Mouse (Mus musculus) frontal cortex, adult (tissue): ENCODE measurements around the gene D1Ertd622e.

Experiments
- ATAC-seq: cut with Nextera tagmentation; 2 replicates; pipeline ENCODE4 v1.9.2; 2017; ENCODE audit warnings: mild to moderate bottlenecking, moderate library complexity, mixed read lengths; ENCODE audit not compliant: low TSS enrichment

D1Ertd622e gene

GRCm38 (mm10) chr1:97661406-97662241 lies at the start of gene D1Ertd622e:
Gene D1Ertd622e, minus strand, starts transcription at chr1:97662074.
- ATAC-seq: peak; percentile 61

DNA sequence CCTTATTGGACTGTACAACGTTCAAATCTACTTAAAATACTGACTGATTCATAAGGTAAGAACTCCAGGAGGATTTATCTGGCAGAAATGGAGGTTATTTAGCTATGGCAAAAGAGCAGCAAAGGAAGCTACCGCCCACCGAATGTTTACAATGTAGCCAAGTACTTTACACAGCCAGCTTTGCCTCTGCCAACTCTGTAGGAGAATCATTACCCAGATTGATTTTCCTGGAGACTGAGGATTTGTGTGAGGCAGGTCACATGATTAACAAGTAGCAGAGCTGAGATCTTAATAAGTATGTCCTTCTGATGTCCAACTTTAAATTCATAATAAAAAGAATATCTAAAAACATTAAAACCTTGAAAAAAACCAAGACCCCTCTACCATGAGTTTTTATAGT lies 48.6 kb upstream of the D1Ertd622e start:
- no peak for ATAC-seq

GRCm38 (mm10) chr1:97705389-97705788 lies 43.5 kb upstream of the D1Ertd622e start:
- no peak for ATAC-seq

- ATAC-seq: no peak
Measured at GRCm38 (mm10) chr1:97704646-97705045, 42.8 kb upstream of the D1Ertd622e start.

- no peak for ATAC-seq
Measured at GRCm38 (mm10) chr1:97698956-97699570, 37.2 kb upstream of the D1Ertd622e start.

DNA sequence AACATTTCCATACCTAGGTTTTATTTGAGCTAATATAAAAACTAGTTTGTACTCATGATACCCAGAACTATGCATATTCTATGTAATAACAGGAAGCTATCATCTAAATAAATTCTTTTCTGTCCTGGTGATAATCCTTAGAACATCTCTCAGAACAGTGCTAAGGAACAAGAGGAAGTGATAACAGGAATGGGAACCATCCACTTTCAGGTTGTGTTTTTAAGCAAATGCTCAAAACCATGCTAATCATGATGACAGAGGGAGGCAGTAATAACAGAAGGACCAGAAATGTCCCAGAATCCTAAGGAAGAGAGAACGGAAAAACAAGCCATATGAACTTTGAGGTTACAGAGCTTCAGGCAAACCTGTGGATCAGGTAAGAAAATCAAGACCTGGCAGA lies 35.4 kb upstream of the D1Ertd622e start:
- no peak for ATAC-seq

- ATAC-seq: no peak
Measured at GRCm38 (mm10) chr1:97693825-97694224, 32.0 kb upstream of the D1Ertd622e start.

DNA sequence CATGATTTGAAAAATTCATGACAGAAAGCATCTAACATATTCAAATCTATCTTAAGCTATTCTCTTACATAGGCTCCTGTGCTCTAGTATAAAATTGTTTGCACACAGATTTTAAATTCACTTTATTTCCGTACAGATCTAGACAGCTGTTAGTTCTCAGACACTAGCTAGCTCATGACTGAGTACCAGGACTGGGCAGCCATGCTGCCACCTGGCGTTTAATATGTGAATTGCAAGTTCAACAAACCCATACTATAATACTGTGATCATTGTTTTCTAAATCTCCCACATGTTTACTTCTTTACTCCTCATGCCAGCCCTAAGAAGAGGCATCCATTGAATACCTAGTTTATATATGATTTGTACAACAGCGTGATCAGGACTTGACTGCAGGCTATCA lies 26.9 kb upstream of the D1Ertd622e start:
- peak; percentile 91 for ATAC-seq

- ATAC-seq: no peak
Measured at GRCm38 (mm10) chr1:97676526-97677177, 14.8 kb upstream of the D1Ertd622e start.

GRCm38 (mm10) chr1:97676115-97676514 lies 14.2 kb upstream of the D1Ertd622e start:
- no peak for ATAC-seq

GRCm38 (mm10) chr1:97672849-97673248 lies 11.0 kb upstream of the D1Ertd622e start:
- ATAC-seq: no peak

DNA sequence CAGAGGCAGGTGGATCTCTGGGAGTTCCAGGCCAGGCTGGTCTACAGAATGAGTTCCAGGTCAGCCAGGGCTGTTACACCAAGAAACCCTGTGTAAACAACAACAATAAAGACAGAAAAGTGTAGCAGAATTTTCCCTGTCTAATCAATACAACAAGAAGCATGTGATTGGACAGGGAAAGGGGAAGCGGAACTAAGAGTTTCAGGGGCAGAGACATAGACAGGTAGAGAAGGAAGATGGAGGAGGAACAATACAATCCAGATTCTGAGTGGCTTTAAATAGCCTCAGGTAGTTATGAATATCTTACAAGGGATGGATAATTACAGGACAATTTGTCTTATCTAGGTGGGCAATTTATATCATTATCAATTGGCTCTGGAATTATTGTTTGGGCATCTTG lies 5.4 kb upstream of the D1Ertd622e start:
- no peak for ATAC-seq

DNA sequence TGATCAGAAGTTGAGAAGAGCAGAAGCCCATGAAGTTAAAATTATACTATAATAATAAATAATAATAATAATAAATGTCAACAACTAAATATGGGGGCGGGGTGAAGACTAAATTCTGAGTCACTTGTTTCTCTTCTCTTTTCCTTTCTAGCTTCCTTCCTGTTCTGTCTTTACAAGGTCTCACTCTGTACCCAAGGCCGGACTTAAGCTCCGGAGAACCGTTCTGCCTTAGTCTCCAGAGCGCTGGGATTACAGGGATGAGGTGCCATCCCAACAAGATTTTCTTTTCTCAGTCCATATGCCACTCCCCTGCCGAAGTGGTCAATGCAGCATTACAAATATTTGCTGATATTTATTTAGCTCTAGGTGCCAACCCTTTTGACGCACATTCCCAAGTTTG lies 450 bp upstream of the D1Ertd622e start:
- ATAC-seq: no peak

- peak; percentile 44 for ATAC-seq
Measured at GRCm38 (mm10) chr1:97660687-97661405, 1.0 kb downstream of the D1Ertd622e start.

DNA sequence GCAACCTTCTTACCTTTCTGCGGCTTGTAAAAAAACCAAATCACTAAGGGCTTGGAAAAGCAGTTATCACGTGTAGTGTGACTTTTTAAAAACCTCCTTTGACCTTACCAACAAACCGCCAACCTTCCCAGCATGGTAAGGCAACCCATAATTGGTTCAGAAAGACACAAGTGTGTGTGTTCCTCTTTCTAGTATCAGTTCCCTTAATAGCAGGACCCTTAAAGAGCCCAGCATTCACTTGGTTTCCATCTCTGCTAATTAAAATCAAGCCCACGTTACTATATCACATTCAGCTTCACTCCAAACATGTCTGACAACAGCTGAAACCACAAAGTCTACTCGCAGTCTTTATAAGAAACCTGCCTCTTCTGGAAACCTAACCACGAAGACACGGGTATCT lies 2.5 kb downstream of the D1Ertd622e start:
- ATAC-seq: no peak

DNA sequence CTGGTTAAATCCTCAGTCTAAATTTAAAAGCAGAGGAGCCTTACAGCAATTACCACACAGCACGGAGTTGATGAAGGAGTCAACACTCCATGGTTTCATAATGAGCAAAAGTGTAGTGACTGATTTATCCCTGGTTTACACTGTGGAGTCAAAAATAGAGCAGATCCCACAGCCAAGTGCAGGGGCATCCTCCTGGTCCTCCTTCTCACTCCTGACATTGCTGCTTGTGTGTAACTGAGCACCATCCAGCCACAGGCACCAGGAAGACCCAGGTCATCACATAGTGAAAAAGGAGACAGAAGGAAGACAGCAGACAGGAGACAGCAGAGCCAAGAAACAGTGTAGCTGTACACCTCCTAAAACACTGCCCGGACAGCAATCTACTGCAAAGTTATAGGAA lies 4.1 kb downstream of the D1Ertd622e start:
- peak; percentile 5; the same call in 1 of the 2 replicates for ATAC-seq

DNA sequence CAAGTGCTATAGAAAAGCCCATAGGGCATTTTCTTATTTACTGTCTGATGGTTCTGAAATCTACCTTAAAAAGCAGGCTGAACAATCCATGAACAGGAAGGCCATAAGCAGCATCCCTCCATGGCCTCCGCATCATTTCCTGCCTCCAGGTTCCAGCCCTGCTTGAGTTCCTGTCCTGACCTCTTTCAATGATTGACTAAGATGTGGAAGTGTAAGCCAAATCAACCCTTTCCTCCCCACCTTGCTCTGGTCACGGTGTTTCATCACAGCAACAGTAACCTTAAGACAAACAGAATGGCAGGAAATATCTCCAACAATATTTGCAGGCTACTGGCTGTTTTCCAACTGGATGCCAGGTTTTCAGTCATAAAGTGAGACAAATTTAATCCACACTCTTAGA lies 4.7 kb downstream of the D1Ertd622e start:
- ATAC-seq: no peak

DNA sequence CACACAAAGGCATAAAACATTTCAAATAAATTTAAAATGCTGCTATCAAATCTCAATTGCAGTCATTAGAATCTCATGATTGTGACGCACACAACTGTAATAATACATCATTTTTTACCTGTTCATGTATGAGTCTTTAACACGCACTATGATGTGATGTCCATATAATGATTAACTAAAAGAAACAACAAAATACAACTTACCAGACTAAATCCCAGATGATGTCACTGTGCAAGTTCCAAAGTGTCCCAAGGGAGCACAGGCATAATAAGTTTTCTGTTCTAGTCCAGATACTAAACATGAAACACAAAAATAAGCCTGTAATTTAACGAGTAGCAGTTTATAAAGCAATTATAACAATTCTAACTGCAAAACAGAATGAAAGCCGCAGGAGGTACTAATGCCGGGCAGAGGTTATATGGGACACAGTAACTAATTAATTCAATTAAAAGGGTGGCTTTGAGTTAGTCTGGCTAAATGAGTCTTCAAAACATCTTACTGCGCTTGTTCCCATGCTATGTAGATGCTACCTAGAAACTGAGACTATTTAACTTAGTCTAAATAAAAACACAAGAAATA lies 7.4 kb downstream of the D1Ertd622e start:
- no peak for ATAC-seq

DNA sequence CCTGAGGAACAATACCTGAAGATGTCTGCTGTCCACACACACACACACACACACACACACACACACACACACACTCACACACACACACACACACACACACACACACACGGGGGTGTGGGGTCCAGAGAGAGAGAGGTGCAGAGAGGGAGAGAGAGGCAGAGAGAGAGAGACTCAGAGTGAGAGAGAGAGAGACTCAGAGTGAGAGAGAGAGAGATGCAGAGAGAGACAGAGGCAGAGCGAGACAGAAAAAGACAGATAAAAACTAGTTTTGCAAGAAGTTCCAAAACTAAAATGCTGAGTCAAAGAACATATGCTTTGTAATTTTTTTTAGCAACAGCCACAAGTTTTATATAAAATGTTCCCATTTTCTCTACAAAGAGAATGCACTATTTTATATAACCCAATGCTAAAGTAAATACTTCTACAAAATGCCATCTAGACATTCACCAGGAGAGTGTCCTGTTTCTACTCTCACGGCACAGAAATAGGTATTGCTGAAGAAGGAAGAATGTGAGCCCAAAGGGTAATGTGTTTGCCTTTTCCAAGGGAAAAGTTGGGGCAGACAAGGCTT lies 11.2 kb downstream of the D1Ertd622e start:
- ATAC-seq: peak; percentile 68

- ATAC-seq: peak; percentile 60
Measured at GRCm38 (mm10) chr1:97650072-97650471, 11.8 kb downstream of the D1Ertd622e start.

GRCm38 (mm10) chr1:97647037-97647436 lies 14.8 kb downstream of the D1Ertd622e start:
- no peak for ATAC-seq
